Mouse (Mus musculus): ENCODE measurements around the gene Itpk1.

Gene Itpk1

DNA sequence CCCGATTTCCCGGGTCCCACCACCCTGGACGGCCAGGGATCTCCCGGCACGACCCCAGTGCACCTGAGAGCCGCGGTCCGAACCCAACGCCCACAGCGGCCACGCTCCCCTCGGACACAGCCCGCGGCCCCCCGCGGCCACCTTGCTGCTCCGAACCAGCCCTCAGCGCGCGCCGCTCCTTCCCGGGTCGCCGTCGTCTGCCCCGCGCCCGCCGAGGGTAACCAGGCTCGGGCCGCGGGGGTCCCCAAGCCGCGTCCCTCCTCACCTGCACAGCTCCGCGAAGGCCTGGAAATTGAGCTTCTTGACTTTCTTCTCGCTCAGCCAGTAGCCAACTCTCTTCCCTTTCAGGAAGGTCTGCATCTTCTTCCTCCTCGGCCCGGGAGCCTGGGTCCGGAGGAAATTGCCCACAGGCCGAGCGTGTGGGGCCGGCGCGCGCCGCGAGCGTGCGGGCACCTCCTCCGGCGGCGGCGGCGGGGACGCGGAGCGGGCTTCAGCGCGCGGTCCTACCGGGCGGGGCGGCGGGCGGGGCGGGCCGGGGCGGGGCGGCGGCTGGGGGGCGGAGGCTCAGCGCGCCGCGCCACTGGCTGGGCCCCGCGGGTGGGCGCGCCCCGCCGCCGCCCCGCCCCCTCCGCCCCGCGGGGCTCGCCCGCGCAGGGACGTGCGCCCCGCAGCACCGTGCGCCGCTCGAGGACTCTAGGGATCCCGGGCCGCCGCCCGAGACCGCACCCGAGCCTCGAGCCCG lies at the start of gene Itpk1:
Gene Itpk1, minus strand, starts transcription at position 474 of the 742 bp plus-strand sequence.
- peak; percentile 62 to 78 for DNase-seq

DNA sequence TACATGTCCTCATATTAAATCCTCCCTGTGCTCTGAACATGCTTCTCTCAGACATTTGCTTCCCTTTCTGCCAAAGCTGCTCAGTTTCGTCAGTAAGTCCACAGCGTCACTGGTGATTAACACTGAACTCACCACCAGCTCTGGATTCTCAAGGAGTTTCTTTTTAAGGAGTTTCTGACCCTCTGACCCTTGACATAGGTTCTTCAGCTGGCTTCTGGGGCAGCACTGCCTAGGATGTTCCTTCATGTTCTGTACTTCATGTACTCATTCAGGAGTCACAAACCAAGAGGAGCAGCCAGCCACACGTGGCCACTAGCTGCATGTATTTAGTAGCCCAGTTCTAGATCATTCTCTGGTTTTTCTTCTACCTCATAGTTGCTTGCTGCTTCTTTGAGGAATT lies 43.5 kb upstream of the Itpk1 start:
- DNase-seq: no peak

DNA sequence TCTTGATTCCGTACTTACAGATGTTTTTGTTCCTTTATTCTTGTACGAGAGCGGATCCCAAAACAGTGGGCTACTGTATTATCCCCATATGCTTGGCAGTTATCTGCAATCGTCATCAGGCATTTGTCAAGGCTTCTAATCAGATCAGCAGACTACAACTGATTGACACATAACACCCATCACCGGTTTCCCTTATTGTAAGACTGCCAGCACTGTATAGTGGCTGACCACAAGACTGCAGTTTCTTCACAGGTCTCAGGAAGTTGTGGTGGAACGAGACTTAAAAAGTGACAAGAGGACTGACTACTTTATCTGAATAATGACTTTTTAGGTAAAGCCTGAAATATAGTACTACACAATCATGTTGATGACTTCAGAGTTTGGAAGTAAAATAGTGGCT lies 40.1 kb upstream of the Itpk1 start:
- peak in 1 of 2 experiments; percentile 29 for DNase-seq

DNA sequence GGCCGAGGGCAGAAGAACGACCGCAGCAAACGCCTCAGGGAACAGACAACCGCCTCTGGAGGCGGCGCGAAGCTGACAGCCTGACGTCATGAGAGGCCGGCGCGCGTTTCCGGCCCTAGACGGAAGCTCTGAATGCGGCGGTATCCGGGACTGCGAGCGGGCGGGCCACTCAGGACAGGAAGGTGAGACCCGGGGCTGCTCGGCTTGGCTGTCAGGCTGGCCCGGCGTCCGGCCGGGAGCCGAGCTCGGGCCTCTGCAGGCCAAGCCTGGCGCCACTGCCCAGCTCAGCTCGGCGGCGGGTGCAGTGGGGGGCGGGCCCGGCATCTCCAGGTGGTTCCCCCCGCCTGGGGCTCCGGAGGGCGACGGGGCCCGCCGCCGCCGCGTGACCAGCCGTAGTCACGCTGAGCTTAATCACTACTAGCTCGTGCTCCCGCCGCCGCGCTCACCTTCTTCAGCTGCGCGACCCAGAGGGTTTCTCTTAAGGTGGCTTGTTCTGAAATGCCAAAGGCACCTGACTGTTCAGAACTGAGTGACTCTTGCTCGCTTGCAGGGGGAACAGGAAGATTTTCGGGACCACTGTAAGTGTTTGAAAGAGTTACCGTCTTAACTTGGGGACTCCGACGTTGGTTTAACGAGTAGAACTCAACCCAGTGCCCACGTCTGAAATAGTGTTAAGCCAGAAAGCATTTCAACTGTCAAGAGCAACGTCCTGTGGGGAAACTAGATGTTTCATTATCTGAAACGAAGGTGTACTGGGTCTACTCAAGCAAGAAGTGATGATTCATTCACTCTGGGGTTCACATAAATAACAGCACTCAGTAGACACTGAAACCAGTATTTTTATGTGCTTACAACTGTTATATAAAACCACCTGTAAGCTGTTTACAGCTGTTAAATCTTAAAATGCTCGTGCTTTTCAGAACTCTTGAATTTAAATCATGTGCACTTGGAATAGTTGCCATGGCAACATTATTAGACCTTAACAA lies 39.2 kb upstream of the Itpk1 start, which contains the start of the genes Moap1 and Tmem251:
Gene Moap1, minus strand, starts transcription at position 73 of the 986 bp plus-strand sequence.
Gene Tmem251, plus strand, starts transcription at position 174 of the 986 bp plus-strand sequence.
- DNase-seq: peak; percentile 93 to 94

DNA sequence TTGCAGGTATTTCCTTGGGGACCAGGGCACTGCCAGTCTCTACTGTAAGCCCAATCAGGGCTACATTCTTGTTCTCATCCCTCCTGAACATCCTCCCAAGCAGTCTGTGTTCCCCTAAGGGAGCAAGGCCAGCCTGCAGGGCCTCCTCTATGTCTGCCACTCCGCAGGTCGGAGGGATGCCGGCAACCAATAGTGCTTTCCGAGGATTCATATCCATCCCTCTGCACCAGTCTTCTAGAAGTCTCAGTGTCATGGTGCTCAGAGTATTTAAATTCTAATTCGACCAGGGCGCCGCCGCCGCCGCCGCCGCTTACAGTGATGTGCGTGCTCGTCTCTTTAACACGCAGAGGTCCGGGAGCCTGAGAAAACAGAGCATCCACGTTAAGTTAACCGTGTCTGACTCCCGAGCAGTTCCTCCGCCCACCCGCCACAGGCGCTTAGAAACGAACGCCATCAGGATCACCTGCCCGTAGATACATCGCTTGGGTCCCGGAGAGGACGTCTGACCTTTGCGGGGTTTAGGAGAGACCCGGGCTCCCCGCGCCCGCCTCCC lies 38.4 kb upstream of the Itpk1 start:
- no peak for DNase-seq

DNA sequence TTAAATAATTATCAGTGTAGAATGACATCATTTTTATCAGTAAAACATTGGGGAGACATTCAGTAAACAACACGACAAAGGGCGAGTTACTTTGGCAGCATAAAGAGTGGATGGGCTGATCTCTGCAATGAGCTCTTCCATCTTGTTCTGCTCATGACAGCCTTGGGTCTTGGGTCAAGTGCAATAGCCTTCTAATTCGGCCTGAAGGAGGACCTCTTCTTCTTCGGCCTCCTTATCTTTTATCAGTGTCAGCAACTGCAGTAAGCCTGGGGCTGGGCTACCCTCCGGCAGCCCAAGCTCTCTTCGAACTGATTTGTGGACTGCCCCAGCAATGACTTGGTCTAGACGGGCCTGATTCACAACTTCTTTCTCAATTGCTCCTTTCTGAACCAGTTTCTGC lies 37.3 kb upstream of the Itpk1 start:
- DNase-seq: no peak

DNA sequence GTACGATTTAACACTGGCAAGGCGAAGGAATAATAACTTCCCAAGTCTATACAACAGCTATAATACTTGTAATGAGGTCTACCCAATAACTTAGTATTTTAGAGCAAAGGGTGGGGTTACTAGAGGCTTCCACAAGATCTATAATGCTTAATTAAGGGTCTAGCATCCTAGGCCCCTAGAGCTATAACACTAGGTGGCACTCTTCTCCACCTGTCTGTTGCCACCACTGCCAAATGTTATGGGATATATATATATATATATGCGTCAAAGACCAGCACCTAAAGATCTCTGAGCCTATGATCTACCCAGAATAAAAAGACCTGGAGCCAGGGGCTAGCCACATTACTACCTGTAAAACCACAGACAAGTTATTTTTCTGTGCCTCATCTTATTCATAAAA lies 35.6 kb upstream of the Itpk1 start:
- no peak for DNase-seq

DNA sequence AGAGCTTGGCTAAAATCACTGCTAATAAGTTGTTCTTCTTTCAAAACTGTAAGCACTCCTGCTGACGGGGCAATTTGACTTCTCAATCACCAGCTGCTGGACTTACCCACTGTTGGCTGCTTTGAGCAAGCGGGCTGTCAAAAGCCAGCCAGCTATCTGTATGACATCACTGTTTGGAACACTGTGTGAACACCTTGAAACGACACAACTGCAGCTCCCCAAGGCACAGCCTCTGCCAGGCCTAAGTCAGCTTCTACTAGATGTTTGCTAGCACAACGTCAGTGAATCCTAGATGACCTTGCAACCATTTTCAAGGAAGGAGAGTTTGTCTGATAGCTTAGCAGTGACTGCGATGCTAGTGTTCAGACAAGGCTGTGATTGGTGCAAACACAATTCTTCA lies 34.4 kb upstream of the Itpk1 start:
- DNase-seq: no peak

DNA sequence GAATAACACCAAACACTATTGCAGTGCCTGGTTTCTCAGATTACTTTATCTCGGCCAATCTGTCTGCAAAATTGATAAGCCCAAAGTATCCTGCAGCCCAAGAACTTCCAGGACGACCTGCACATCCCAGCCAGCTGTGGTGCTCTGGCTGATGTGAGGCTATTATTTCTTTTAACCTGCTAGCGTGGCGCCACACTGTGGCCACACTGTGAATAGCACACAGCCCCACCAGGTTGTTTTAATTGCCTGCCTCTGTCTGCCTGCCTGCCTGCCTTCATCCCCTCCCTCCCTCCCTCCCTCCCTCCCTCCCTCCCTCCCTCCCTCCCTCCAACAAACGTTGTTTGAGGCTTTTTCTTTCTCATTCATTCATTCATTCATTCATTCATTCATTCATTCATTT lies 28.7 kb upstream of the Itpk1 start:
- DNase-seq: peak; percentile 66 to 77

DNA sequence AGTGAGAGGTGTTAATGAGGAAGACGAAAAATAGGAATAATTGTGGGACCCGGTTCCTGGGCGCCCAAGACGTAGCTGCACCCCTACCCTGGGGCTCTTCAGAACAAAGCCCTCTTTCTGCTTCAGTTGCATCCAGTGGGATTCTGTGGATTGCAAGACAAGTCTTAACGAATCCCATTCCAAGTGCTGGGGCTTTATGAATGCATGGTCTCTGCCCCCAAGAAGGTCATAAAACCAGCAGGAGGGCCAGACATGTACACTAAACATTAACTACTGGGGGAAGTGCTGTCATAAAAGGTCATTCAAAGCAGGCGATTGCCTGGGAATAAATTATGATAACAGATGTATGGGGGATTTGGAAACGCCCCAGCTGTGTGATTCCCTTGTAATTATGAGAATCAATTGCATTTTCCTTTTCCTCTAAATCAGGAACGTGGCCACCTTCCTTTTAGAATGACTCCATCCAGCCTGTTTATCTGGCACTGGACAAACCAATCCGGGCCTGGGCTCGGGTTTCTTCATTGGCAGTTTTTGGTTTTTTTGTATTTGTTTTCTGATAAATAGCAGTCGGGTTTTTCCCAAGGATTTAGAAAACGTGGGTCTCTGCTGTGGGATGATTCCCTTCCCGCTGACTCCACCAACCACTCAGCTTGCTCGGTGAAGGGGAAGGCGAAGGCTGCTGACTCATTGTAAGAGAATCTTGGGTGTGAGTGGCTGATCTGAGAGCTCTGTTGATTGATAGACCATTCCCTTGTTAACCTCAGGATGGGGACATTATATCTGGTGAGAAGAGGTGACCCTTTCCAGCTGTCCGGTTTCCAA lies 26.3 kb upstream of the Itpk1 start:
- no peak for DNase-seq

DNA sequence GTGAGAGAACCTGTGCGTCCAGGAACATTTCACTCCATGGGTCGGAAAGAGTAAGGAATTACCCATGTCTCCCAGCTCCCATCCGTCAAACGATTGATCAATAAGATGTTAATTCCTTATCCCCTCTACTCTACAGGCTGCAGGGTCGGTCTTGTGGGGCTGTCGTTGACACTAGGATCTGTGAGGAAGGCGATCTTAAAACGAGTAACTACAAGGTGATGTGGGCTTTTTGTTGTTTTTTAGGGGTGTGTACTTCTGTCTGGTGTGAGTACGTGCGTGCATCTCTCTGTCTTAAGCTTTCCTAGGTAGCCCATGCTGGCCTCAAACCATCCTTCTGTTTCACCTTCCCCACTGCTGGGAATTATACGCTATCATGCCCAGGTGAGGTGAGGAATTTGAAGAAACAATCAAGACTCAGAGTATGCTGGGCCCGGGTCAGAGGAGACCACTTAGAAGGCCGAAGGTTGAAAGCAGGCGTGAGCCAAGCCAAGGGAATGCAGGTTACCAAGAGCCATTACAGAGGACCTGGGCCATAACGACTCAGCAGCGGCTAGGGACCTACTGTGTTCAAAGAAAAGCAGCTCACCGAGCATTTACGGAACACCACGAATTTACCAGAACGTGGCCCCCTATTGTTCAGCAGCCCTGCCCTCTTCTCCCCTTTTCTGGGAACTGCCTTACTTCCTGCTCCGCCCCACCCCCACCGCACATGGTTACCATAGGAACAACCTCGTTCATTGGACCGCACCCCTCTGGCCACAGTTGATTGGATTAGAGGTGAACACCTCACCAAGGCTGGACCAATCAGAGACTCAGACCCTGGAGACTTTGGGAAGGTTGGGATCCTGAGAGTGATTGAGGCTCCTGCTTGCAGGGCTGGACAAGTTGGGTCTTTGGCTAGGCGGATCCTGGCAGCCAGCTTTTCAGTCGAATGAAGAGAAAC lies 25.4 kb upstream of the Itpk1 start:
- peak; percentile 75 to 79 for DNase-seq

DNA sequence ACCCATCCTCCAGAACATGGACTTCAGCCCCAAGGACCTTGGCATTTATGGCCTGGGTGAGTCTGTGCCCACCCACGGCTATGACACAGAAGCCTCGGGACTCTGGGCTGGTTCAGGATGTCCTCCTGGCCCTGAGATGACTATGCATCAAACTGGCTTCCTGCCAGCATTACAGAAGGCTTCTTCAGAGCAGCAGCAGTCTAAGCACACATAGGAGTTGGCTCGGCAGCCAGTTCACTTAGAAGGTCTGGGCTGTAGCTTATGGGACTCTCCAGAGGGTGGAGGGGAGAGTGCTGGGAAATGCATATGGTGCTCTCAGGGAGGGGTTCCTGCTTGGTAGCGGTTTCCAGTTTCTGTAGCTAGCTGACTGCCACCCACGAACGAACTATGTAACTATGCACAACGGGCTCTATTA lies 21.0 kb upstream of the Itpk1 start:
- no peak for DNase-seq

DNA sequence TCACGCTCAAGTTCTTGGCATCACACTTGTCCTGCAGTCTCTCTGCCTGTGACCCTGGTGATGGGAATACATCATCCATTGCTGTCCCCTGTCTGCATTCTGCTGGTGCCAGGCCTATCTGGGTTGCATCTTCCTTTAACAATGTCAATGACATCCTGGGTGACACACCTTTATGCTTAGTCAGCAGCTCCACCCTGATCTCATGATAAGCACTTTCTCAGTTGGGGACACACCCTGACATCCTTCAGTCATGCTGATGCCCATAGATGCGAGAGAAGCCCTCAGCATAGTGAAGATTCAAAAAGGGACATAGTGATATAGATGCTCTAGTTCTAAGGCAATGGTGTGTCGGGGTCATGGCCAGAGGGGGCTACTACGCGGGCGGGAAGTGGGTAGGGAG lies 20.4 kb upstream of the Itpk1 start:
- DNase-seq: no peak

DNA sequence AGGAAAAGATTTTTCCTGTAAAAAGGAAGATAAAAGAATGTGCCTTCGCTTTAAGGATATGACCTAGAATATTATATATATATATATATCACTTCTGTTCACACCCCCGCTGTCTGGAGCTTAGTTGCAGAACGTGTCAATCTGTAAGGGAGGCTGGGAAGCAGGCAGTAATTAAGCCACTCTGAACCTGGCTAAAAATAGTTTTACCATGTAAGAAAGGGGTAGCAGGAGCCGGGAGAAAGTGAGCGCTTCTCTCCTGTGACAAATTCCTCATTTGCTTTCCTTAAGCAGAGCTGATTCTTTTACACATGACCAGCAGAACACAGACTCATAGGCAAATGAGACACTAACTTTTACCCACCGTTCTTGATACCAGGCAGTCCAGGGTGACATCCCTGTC lies 19.1 kb upstream of the Itpk1 start:
- no peak for DNase-seq

DNA sequence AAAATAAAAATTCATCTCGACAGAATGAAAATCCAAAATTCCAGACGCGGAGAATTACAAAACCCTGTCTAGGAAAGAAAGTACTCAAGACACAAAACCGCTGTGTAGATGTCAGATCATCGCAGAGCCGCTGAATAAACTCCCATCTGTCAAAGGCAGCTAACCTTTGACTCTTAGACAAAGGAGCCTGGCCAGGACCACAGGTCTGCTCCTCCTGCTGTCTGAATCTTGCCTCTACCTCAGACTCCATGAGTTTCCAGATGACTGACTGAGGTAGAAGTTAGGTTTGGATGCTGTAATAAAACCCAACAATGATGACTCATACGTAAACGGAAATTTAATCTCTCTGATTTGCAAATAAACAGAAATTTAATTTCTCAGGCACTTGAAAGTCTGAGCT lies 18.2 kb upstream of the Itpk1 start:
- no peak for DNase-seq

DNA sequence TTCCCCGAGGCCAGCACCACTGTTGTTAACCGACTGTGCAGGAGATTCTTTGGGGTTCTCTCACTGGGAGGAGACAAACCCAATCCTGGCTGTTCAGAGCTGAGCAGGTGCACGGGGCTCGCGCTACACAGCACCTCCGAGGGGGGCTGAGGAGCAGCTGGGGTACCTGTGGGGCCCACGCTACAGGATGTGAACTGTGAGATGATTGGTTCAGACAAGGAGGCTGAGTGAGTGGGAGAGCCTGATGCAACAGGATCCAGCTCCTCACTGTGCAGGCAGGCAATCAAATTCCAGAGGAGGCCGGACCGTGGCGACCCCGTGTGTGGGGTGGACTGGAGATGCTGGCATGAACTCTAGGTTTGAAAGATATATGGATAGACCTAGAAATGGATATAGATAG lies 17.7 kb upstream of the Itpk1 start:
- no peak for DNase-seq

DNA sequence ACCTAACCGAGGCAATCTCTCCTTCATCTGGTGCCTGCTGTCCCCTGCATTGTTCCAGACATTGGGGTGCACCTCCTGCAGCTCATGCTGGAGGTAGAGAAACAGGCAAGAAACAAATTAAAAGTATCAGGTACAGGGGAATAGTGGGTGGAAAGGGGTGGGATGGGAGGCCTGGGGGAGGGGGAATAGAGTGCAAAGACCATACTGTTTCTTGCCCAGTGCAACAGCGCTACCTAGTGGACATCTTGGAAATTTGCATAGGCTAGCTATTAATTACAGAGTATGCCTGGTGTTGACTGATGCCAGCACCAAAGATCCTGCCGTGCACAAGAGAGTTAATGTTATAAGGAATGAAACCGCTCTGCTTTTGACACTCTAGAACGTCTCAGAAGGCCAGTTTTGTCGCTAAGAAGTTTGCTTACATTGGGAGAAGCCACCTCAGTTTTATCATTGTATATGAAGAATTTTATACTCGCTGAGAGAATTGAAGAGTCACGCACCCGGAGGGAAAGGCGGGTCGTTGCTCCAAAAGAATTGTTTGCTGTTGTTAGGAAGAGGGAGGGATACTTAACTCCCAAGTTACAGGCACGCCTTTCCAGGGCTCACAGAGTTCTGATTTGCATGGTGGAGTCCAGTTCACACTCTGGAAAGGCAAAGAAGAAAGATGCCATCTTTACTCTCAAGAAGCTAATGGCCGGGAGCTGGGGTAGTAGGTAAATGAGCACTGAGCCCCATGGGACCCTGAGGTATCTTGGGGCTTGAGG lies 15.0 kb upstream of the Itpk1 start:
- DNase-seq: peak in 1 of 2 experiments; percentile 54

DNA sequence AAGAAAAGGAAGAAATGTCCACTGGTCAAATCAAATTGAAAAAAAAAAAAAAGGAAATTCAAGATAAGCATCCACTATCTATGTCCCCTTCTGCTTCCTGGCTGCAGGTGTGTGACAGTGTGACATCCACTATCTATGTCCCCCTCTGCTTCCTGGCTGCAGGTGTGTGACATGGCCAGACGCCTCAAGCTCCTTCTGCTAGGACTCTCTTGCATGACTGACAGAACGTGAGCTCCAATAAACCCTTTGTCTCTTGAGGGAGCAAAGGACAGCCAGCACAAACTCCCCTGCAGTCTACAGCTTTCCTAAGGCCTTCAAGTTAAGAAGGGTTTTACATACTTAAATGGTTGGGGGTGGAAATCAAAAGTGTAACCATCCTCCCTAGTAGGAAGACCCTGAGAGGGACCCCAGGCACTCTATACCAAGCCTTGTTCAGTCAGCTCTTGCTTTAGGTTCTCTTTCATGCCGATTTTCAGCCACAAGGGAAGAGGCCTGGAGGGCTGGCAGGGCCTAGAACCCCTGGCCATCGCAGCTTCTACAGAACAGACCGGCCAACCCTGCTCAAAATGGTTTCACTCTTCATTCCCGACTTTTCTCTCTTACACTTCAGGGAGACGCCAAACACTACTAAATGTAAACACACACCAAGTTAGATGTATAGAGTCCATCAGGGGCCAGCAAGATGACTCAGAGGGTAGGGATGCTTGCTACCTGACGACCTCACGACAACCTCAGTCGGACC lies 10.1 kb upstream of the Itpk1 start:
- DNase-seq: no peak

DNA sequence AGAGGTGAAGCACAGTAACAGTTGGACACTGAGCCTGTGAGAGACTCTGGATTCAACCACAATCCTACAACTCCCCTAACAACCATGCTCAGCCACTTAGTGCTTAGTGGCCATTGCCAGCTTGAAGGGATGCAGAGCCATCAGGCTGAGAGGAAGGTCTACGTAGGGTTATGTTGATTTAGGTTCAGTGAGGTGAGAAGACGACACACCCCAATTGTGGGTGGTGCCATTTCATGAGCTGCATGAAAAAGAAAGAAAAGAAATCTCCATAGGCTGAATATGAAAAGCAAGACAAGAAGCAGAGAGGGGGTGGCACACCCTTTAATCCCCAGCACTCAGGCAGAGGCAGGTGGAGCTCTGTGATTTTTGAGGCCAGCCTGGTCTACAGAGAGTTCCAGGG lies 9.4 kb upstream of the Itpk1 start:
- DNase-seq: no peak

Measured in lung, postnatal 4 days (tissue).